Mouse (Mus musculus): ENCODE results near the gene Iqcc.

GRCm38 (mm10) chr4:129565139-129565538 lies 53.8 kb downstream of the Iqcc start:
- no peak for TF ChIP-seq CTCF (conservative IDR thresholded peaks at IDR 0.05; ENCODE audit: insufficient read depth, insufficient read length, low read depth, low read length)
- TF ChIP-seq POLR2A (IDR thresholded peaks at IDR 0.05; ENCODE audit: low read depth, low read length): no peak
